Mouse (Mus musculus) cerebellum, postnatal 25 days (tissue): ENCODE results near the gene Gm21767.
"Not testable (repeated sequence)": the region's sequence is repeated elsewhere in the genome, so short reads cannot be mapped to it uniquely, and the experiment has no call there.

Experiments used
- DNase-seq, 2 experiments: peaks; one replicate each; pipeline ENCODE4 v3.0.0; 2021; ENCODE audit warnings: mixed read lengths in 2 of 2

Gm21767 gene

DNA sequence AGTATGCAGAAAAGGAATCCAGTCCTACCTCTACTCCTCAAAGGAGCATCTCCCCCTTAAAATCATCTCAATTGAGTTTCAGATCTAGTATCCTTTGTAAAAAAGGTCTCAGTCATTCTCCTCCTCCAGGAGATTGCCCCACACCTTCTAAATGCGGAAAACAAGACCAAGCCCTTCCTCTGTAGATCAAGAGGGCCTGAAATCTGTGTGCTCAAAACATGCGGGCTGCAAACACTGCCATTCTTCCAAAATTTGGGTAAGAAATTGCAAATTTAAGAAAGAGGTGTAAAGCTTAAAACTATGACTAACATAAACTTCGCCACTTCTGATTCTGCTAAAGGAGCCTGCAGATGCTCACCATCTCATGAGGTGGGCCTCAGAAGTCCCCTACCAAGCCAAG is at the start of gene Gm21767:
TSS of gene Gm21767 (plus strand) at position 301 of the 400 bp plus-strand sequence.
- DNase-seq, result not testable (repeated sequence)
